Comparison of ENCODE assay signal across 8 mouse cellular contexts in genomic region chr14:120355742-120356440, GRCm38 (mm10).
DNase-seq lines count a peak whose midpoint lies in the region; ATAC-seq and TF ChIP-seq lines count a peak whose summit lies in the region.

No protein-coding gene starts in this region.

- TF ChIP-seq POLR2A in heart, adult 2 months (IDR thresholded peaks at IDR 0.05; ENCODE audit: insufficient read depth, low read depth, low read length) = no peak

- no peaks in the 10 kb centered on the region for H3K9me3 ChIP-seq in embryonic facial prominence, embryonic 15.5 days (replicated peaks)
- H3K9me3 ChIP-seq in hindbrain, embryonic 15.5 days = no peaks in the 10 kb centered on the region

- no peaks in the 10 kb centered on the region for H3K27me3 ChIP-seq in heart, adult 2 months (ENCODE audit: control insufficient read depth, insufficient read depth, low read length)
- H3K27me3 ChIP-seq in embryonic facial prominence, embryonic 15.5 days = no peaks in the 10 kb centered on the region
- no peaks in the 10 kb centered on the region for H3K27me3 ChIP-seq in hindbrain, embryonic 15.5 days

- peak overlapping the region; percentile 86 for H3K27ac ChIP-seq in heart, adult 2 months
- H3K27ac ChIP-seq in embryonic facial prominence, embryonic 15.5 days (replicated peaks) = peak overlapping the region; percentile 88
- peak overlapping the region; percentile 50; the same call in 1 of the 2 replicates for H3K27ac ChIP-seq in hindbrain, embryonic 15.5 days (replicated peaks)

- TF ChIP-seq CTCF in heart, adult 2 months (IDR thresholded peaks at IDR 0.05) = no peak

- 52% methylated on average over 10 of the region's 10 CpGs for WGBS in heart, adult 2 months
- 72% methylated on average over 10 of the region's 10 CpGs for WGBS in embryonic facial prominence, embryonic 15.5 days
- WGBS in hindbrain, embryonic 15.5 days = 68% methylated on average over 10 of the region's 10 CpGs

- no peak for TF ChIP-seq EP300 in heart, adult 2 months (IDR thresholded peaks at IDR 0.05; ENCODE audit: insufficient read depth, low read depth, low read length)

- peaks cover 23% of the 10 kb centered on the region for H3K36me3 ChIP-seq in heart, adult 2 months (ENCODE audit: control insufficient read depth, insufficient read depth, low read length)
- 0 out of 2 replicates have a peak, but pooled peaks cover 7% of the 10 kb centered on the region for H3K36me3 ChIP-seq in embryonic facial prominence, embryonic 15.5 days
- H3K36me3 ChIP-seq in hindbrain, embryonic 15.5 days = no peaks in the 10 kb centered on the region

- H3K79me2 ChIP-seq in heart, adult 2 months (replicated peaks; ENCODE audit: control insufficient read depth, insufficient read depth, low read length) = peaks cover 6% of the 10 kb centered on the region

- peak overlapping the region; percentile 0; the same call in 1 of the 2 replicates for H3K4me3 ChIP-seq in heart, adult 2 months
- H3K4me3 ChIP-seq in embryonic facial prominence, embryonic 15.5 days (replicated peaks) = no peak overlapping the region
- H3K4me3 ChIP-seq in hindbrain, embryonic 15.5 days = no peak overlapping the region

- intact Hi-C loops in heart, adult 2 months (cut with DNase I) = loop anchor here (2.0 kb wide), 1 partner anchor 19 kb away; no protein-coding TSS in a partner anchor
- intact Hi-C loops in heart, postnatal 25 days (cut with DNase I) = no loop called here

- no peak overlapping the region; the same call in 1 of the 2 replicates for H3K4me2 ChIP-seq in embryonic facial prominence, embryonic 15.5 days (replicated peaks)
- no peak overlapping the region for H3K4me2 ChIP-seq in hindbrain, embryonic 15.5 days

- ATAC-seq in embryonic facial prominence, embryonic 15.5 days (ENCODE audit: insufficient number of reproducible peaks, low FRiP score, low TSS enrichment, low read depth) = no peak
- peak; percentile 53; the same call in 1 of the 2 replicates for ATAC-seq in hindbrain, embryonic 15.5 days (ENCODE audit: low FRiP score, low read depth)

- DNase-seq in heart, adult 2 months = peak in 1 of 2 experiments; percentile 48
- no peak for DNase-seq in heart, postnatal 25 days (ENCODE audit: low spot score)
- peak; percentile 56 for DNase-seq in lung, postnatal 14 days
- DNase-seq in frontal cortex, postnatal 10 days (ENCODE audit: low spot score in 2 of 2) = no peak
- no peak for DNase-seq in layer of hippocampus, adult 11-12 months (ENCODE audit: low spot score)
- DNase-seq in MN1 (ENCODE audit: low spot score) = no peak

- H3K9ac ChIP-seq in heart, adult 2 months (ENCODE audit: low read depth, low read length) = no peak overlapping the region
- H3K9ac ChIP-seq in embryonic facial prominence, embryonic 15.5 days = no peak overlapping the region
- H3K9ac ChIP-seq in hindbrain, embryonic 15.5 days = no peak overlapping the region

- H3K4me1 ChIP-seq in heart, adult 2 months (ENCODE audit: control insufficient read depth, insufficient read depth, low read length) = peaks cover 28% of the 10 kb centered on the region
- H3K4me1 ChIP-seq in embryonic facial prominence, embryonic 15.5 days = peaks cover 46% of the 10 kb centered on the region
- H3K4me1 ChIP-seq in hindbrain, embryonic 15.5 days (replicated peaks) = peaks cover 22% of the 10 kb centered on the region
